Mouse (Mus musculus): Measurements from ENCODE around the gene Il9r. TPM values are rescaled to one million over a fixed set of nuclear protein-coding genes. Genes with fewer than 3 reads are reported as not detected.
A peak's percentile ranks its signal among the peaks of the same experiment; 100 is the strongest.
"Not testable (repeated sequence)": the region's sequence is repeated elsewhere in the genome, so short reads cannot be mapped to it uniquely, and the experiment has no call there.

Gene Il9r
- total RNA-seq, 2 experiments from 2014 or later: 0.10 to 0.32 TPM

DNA sequence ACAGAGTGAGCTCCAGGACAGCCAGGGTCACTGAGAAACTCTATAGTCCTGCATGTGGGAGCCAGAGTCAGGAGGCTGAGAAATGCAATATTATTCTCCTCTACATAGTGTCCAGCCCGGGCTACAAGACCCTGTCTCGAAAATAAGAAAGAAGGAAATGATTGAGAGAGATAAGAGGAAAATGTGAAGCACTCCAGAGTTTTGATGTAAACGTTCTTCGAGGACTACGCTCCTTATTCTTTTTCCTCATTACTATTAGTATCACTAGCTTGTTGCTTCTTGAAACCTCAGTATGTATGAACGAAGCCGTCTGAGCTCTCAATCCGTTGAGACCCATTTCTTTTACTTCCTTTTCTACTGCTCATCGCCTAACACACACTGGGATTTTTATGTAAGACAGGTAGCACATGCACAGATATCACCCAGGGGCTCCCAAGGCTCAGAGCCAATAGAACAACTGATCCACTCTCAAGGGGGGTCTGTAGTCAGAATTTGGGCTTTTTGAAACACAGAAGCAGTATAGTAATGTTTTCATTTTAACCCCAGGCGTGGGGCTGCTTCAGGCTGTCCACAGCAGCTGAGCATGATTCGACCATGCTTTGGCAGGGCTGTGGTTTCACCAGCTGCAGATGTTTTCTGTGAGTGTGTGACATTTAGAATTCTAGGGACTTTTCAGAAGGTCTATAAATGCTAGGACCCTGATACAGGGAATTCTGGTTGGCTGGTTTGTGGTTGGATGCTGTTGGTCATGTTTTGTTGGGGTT, 2.0 kb upstream of the Il9r start:
- DNase-seq (ENCODE audit: low spot score in 2 of 2): no peak

DNA sequence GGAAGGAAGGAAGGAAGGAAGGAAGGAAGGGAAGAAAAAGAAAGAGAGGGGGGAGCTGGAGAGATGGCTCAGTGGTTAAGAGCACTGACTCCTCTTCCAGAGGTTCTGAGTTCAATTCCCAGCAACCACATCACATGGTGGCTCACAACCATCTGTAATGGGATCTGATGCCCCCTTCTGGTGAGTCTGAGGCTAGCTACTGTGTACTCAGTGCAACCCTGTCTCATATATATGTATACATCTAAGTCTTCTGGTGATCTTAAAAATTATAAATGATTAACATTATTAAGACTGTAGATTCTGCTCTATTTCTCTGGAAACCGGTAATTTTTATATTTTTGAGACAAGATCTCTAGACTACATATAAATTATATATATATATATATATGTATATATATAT, 913 bp upstream of the Il9r start:
- DNase-seq (ENCODE audit: low spot score in 2 of 2): not testable (repeated sequence)

DNA sequence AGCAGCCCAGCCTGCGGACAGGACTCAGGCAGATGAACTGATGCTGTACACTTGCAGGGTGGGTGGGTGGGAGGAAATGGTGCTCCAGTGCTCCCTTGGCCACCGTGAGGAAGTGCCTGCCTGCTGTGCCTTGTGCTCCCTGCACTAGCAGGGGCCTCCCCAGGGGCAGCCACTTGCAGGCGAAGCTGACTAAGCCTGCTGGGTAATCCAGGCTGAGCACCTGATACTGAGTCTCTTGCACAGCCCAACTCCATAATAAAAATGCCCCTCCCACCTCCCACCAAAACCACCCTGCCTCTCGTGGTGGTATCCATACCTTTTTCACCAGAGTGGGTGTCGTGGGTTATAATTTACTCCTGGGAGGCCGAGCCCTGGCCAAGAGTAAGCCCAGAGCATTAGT, 849 bp downstream of the Il9r start:
- DNase-seq (ENCODE audit: low spot score in 2 of 2): peak in 1 of 2 experiments; percentile 15

DNA sequence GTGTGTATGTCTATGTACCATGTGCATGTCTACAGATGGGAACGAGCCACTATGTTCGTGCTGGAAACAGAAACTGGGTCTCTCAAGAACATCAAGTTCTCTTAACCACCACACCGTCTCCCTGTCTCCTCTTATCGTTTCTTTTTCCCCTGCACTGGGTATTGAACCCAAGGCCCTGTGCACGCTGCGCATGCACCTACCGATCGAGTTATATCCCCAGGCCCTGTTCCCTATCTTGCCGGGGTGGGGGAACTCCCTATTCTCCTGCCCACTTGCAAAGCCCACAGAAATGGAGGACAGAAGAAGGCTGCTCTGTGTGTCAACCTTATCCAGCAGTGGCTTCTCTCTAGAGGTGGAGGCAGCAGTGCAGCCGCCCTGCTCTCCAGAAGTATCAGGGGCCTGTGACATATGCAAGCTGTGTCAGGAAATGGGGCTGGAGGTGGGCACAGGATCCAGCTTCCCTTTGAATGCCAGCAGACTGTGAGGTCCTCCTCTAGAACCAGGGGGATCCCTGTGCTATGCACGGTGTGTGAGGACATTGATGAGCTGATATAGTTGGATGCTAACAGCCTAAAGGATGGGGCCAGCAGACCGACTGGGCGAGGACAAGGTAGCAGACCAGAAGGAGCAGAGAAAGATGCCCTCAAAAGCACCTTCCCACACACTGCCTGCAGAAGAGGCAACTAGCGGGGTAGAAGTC, 1.7 kb downstream of the Il9r start:
- DNase-seq (ENCODE audit: low spot score in 2 of 2): peak in 1 of 2 experiments; percentile 17

DNA sequence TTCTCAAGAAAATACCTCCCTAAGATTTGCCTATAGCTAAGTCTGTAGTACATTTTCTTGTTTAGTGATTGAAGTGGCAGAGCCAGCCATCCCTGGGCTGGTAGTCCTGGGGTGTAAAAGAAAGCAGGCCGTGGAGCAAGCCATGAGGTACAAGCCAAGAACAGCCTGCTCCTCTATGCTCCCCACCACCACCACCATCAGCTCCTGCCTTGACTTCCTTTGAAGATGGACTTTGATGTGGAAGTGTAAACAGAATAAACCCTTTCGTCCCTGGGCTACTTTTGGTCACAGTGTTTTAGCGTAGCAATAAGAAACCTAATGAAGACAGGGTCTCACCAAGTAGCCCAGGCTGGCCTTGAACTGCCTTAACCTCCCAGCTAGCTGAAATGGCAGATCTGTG, 2.3 kb downstream of the Il9r start:
- no peak for DNase-seq (ENCODE audit: low spot score in 2 of 2)

DNA sequence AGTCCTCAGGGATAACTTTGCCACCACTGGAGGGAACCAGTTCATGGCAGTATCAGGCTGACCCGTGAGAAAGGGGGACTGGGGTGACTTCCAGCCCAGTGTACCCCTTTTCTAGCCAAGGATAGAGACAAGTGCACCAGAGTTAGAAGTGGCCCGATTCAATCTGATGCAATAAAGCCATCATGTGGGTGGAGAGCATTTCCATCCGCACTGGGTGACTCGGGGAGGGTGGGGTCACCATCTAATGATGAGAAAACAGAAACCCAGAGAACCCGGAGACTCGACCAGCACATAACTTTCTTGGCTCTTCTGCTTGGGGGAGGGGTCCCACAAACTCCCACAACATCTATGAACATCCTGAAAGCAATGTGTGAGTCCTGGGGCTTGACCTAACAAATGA, 3.4 kb downstream of the Il9r start:
- DNase-seq (ENCODE audit: low spot score in 2 of 2): peak in 1 of 2 experiments; percentile 13

DNA sequence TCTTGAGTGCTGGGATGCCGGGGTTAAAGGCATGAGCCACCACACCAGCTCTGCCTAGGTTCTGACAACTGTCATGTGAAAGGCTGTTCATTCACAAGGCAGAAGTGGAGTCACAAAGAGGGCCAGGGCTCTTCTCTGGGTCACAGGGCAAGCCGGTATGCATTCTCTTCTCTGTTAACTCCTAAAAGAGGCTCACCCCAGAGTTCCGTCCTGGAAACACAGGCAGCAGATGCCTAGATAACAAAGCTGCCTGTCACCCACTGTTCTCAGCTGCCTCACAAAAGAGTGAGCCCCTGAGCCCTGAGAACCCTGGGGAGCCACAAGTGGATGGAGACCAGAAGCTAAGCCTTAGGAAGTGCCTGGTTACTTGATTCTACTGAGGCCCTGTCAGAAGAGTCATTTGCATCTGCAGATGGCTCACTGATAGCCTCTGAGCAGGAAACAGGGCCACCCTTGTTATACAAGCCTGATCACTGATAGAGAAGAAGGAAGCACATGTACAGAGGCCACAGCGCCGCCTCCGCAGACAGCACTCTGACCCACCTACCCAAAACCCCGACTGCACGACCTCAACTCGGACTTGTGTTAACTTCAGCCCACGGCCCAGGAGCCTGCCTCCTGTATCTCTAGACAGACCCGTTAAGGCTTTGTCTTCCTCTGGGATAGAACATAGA, 4.1 kb downstream of the Il9r start:
- DNase-seq (ENCODE audit: low spot score in 2 of 2): no peak

DNA sequence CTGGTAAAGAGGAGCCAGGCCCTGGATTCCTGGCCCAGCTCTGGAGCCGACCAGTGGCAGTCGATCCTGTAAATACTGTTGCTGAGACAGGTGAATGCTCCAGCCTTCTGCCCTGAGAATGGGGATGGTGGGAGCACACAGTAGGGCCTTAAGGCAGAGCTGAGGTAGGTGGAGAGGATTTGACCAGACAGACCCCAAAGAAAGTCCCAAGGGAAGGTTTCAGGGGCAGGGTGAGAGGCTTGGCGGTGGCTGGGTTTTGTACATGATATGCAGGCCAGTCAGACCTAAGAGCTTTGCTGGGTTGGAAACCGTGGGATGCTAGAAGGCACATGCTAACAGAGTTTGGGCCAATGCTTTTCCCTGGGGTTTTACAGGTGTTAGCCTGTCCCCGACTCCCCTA, 5.5 kb downstream of the Il9r start:
- DNase-seq (ENCODE audit: low spot score in 2 of 2): no peak

DNA sequence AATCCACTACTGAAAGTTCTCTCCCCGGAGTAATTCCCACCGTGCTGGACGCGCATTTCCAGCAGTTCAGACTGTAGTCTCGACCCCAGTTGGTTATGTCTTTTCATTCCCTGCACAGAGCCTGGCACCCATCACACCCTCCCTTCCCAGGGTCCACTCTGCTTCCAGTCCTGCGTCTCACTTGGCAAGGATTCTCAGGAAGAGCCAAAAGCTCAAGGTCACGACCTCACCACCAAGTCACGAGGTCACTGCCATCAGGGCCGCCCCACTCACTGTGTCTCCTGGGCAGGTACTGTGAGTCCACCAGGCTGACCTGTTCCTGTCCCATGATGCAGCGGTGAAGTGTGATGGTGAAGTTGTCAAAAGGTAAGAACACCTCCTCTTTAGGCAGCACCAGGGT, 6.0 kb downstream of the Il9r start:
- DNase-seq (ENCODE audit: low spot score in 2 of 2): no peak

DNA sequence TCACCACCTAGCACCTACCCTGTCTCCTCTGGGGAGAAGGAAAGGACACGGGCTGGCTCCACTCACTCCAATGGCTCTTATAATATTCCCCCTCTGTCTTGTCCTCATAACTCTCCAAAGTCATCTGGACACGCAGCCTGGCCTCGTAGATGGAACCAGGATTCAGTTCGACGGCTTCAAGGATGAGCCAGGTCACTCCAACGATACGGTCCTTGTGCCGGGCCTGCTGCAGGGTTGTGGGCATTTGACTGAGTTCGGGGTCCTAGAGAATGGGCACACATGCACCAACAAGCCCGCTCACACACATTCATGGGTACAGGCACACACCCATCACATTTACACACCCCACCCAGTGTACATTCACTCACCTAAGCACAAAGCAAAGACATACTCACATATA, 6.9 kb downstream of the Il9r start:
- DNase-seq (ENCODE audit: low spot score in 2 of 2): no peak

DNA sequence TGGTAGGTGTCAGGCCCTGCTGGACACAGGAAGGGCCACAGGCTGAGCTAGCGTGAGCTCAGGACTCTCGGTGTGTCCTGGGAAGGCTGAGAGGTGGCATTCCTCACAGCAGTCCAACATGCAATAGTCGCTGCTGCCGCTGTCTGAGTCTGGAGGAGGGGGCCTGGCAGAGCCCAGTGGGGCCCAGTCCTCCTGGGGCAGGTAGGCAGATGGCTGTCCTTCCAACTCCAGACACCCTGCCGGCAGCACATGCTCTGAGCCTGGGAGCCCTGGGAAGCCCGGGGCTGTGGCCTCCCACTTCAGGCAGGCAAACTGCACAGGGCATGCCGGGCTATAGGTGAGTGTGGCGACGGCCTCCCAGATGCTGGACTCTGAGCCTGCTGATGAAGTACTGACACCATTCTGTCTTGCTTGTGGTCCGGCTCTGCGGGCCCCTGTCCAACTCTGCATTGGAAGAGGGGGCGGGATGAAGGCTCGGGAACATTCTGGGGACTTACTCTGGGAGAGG, 9.4 kb downstream of the Il9r start:
- no peak for DNase-seq (ENCODE audit: low spot score in 2 of 2)

DNA sequence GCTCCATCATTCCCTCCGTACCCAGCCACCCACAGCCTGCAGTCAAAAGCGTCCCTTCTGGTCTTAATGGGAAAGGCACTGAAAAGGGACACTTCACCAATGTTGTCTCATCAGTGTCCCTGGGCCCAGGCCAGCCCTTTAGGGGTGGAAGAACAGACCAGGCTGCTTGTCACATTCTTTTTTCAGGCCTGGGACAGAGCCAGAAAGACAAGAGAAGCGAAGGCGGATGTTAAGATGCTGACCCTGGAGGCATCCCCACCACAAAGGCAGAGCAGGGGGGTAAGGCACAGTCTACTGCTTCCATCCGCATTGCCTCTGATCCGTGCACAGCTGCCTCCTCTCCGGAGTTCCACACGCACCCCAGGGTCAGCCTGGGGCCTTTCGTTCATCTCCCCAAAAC, 10.0 kb downstream of the Il9r start:
- no peak for DNase-seq (ENCODE audit: low spot score in 2 of 2)

DNA sequence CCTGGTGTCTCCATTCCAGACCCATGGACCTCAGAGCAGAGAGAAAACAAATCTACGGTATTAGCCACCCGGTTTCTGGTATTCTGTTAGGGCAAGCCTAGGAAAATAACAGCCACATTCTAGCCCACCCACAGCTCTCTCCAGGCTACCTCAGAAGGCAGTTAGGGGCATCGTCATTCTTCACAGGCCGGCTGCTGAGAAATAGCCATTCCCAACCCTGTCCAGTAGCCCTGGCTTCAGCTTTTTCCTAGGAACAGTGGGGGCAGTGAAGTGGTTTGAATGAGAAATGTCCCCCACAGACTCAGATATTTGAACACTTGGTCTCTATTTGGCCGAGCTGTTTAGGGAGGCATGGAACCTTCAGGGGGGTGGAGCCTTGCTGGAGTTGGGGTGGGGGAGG, 10.6 kb downstream of the Il9r start:
- DNase-seq (ENCODE audit: low spot score in 2 of 2): no peak

DNA sequence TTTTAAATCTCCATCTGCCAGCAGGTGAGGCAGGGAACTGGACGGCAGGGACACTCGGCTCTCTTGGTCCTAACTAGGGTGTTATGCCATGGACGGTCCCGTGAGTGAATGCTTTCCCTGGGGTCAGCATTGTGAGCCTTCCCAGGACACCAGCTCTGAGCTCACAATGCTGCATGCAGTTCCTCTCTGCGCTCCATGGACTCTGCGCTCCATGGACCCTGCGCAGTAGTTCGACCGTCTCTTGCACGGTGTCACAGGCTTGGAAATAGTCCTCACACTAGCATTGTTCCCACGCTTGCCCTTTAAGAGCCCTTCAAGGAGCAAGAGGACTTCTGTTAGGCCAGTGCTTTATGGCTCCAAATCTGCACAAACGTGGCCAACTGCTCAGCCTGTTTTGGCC, 11.2 kb downstream of the Il9r start:
- DNase-seq (ENCODE audit: low spot score in 2 of 2): no peak

DNA sequence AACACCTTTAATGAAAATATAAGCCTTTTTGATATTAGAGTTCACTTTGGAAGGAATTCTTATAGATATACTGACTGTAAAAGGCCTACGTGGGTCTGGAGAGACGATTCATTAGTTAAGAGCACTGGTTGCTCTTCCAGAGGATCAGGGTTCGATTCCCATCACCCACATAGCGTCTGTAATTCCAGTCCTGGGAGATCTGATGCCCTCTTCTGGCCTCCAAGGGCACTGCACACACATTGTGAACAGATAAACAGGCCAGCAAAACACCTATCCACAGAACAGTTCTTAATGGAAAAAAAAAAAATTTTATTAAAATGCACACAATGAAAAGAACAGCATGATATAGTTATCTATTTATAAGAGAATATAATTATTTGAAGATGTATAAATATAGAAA, 12.8 kb downstream of the Il9r start:
- no peak for DNase-seq (ENCODE audit: low spot score in 2 of 2)

DNA sequence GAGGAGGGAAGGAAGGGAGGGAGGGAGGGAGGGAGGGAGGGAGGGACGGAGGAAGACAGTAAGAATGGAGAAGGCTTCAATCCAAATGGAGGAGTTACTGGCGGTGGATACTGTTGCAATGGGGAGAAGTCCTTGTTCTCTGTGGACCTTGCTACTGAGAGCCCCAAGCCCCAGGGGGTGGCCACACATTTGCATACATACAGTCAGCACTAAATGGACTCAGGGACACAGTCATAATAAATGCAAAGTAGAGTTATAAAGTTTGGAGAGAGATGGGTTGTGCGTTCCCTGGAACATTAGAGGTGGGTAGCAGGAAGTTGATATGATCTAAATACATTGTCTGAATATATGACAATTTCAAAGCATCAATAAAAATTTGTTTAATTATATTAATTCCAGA, 14.0 kb downstream of the Il9r start:
- DNase-seq (ENCODE audit: low spot score in 2 of 2): no peak

DNA sequence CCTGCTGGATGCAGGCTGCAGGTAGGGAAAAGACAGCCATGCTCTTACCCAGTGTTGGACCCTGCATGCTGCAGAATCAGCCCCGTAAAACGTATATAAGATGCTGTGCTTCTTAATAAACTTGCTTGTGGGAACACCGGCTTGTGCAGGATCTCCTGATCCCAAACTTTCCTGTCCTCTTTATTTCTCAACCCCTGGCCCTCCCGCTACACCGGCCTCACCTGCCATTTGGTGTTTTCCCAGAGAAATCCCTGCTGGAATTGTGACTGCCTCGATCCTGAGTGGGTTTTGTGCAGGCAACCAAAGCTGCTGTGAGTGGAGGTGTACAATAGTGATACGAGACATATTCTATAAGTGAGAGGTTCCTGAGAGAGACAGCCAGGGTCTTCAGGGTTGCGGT, 15.6 kb downstream of the Il9r start:
- no peak for DNase-seq (ENCODE audit: low spot score in 2 of 2)

DNA sequence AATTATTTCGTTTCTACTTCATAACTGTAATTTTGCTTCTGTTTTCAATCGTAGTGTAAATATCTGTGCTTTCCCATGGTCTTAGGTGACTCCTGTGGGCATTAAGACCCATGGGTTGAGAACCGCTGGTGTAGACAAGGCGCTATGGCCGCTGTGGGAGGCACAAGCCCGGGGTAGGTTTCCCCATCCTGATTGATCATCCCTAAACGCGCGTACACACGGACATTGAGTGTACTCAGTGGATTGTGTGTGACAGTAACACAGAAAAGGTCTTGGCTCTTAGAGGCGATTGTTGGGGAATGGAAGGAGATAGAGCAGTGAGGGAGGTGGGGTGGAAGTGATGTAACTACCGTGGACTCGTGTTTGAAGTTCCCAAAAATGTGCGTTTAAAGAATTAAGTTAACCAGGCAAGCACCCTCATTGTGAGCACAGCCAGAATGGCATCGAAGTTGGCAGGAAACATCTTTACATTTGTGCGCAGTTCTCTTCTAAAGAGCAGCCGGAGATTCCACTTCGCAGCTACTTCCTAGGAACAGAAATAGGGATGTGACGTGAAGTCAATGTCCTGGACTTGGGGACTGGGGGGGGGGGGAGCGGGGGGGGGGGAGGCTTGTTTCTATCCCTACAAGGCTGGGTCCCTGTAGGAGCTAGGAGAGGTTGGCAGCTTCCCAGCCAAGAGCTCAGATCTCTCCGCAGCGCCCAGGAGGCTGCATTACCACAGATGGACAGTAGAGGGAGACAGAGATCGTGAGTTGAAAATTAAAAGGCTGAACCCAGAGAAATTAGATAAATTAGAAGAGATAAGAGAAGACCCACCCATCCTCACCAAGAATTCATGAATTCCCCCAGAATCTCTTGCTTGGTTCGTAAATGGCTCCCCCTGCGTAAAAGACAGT, 17.9 kb downstream of the Il9r start:
- peak; percentile 83 to 87 for DNase-seq (ENCODE audit: low spot score in 2 of 2)

DNA sequence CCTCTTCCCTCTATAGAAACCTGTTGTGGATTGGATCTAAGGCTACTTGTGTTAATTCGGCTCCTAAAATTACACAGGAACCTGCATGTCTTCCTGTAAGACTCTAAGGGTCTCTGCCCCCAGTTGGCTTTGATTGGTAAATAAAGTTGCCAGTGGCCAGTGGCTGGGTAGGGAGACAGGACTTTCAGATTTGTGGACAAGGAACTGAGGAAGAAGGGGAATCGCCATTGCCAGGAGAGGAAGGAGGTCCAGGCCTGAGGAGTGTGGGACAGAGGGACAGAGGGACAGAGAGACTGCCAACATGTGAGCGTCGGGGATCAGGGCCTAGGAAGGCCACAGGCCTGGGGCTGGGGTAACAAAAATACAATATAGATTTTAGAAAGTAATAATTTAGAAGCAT, 18.8 kb downstream of the Il9r start:
- no peak for DNase-seq (ENCODE audit: low spot score in 2 of 2)

DNA sequence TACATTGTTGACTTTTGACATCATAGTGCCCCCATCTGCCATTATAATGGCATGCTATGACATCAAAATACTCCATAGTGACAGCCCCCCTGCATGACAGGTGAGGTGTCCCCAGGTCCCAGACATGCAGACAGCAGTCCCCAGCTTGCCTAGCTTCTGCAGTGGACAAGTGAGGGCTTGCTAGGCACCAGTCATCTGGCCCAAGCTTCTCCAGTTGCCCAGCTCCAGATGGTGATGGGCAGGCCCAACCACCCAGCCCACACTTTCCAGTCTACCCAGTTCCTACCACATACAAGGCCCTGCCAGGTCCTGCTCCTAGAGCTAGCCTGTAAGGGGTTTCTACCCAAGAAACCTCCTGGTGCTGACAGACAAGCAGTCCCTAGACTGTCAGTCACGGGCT, 21.6 kb downstream of the Il9r start:
- no peak for DNase-seq (ENCODE audit: low spot score in 2 of 2)

DNA sequence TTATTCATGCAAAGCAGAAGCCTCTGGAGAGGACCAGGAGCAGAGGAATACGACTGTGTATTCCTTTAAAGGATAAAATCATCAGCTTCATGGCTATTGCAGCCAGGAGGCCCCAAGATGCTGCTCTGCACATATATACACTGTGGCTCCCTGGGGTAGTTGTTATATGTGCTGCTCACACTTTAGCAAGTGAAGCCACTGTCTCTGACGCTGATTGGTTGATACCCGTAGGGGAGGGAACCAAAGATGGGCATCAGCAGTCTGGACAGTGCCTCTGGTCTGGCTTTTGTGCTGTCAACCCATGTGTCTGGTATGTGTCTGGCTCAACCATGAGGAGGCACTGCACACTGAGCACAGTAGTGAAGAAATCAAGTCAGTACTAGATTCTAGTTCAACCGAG, 33.4 kb downstream of the Il9r start:
- DNase-seq (ENCODE audit: low spot score in 2 of 2): no peak

Measured in adrenal gland, adult 18-20 months (tissue).